Mouse (Mus musculus): ENCODE measurements around the gene Ppp6r3. TPM values are rescaled to one million over a fixed set of nuclear protein-coding genes. Genes with fewer than 3 reads are reported as not detected.

The Ppp6r3 gene
- total RNA-seq, 1 experiment from 2014 or later: 146 TPM

- no peak for ATAC-seq (ENCODE audit: extremely low read depth, insufficient number of reproducible peaks, low FRiP score, poor library complexity, severe bottlenecking)
Observed at GRCm38 (mm10) chr19:3577265-3577910, 1.8 kb upstream of the Ppp6r3 start.

GRCm38 (mm10) chr19:3576451-3577264 lies 1.1 kb upstream of the Ppp6r3 start:
- no peak for ATAC-seq (ENCODE audit: extremely low read depth, insufficient number of reproducible peaks, low FRiP score, poor library complexity, severe bottlenecking)

- ATAC-seq (ENCODE audit: extremely low read depth, insufficient number of reproducible peaks, low FRiP score, poor library complexity, severe bottlenecking): no peak
Observed at GRCm38 (mm10) chr19:3575276-3575631, 295 bp downstream of the Ppp6r3 start.

GRCm38 (mm10) chr19:3574593-3575094 lies 905 bp downstream of the Ppp6r3 start:
- ATAC-seq (ENCODE audit: extremely low read depth, insufficient number of reproducible peaks, low FRiP score, poor library complexity, severe bottlenecking): no peak

- no peak for ATAC-seq (ENCODE audit: extremely low read depth, insufficient number of reproducible peaks, low FRiP score, poor library complexity, severe bottlenecking)
Observed at GRCm38 (mm10) chr19:3564309-3564708, 11.2 kb downstream of the Ppp6r3 start.

- no peak for ATAC-seq (ENCODE audit: extremely low read depth, insufficient number of reproducible peaks, low FRiP score, poor library complexity, severe bottlenecking)
Observed at GRCm38 (mm10) chr19:3562752-3563151, 12.8 kb downstream of the Ppp6r3 start.

GRCm38 (mm10) chr19:3562298-3562697 lies 13.3 kb downstream of the Ppp6r3 start:
- ATAC-seq (ENCODE audit: extremely low read depth, insufficient number of reproducible peaks, low FRiP score, poor library complexity, severe bottlenecking): no peak

GRCm38 (mm10) chr19:3556169-3556827 lies 19.3 kb downstream of the Ppp6r3 start:
- no peak for ATAC-seq (ENCODE audit: extremely low read depth, insufficient number of reproducible peaks, low FRiP score, poor library complexity, severe bottlenecking)

- no peak for ATAC-seq (ENCODE audit: extremely low read depth, insufficient number of reproducible peaks, low FRiP score, poor library complexity, severe bottlenecking)
Observed at GRCm38 (mm10) chr19:3554785-3555184, 20.8 kb downstream of the Ppp6r3 start.

- no peak for ATAC-seq (ENCODE audit: extremely low read depth, insufficient number of reproducible peaks, low FRiP score, poor library complexity, severe bottlenecking)
Observed at GRCm38 (mm10) chr19:3551573-3552159, 23.9 kb downstream of the Ppp6r3 start.

GRCm38 (mm10) chr19:3550101-3550500 lies 25.4 kb downstream of the Ppp6r3 start:
- ATAC-seq (ENCODE audit: extremely low read depth, insufficient number of reproducible peaks, low FRiP score, poor library complexity, severe bottlenecking): no peak

- ATAC-seq (ENCODE audit: extremely low read depth, insufficient number of reproducible peaks, low FRiP score, poor library complexity, severe bottlenecking): no peak
Observed at GRCm38 (mm10) chr19:3549263-3549662, 26.3 kb downstream of the Ppp6r3 start.

GRCm38 (mm10) chr19:3548311-3548710 lies 27.2 kb downstream of the Ppp6r3 start:
- no peak for ATAC-seq (ENCODE audit: extremely low read depth, insufficient number of reproducible peaks, low FRiP score, poor library complexity, severe bottlenecking)

GRCm38 (mm10) chr19:3544995-3545394 lies 30.6 kb downstream of the Ppp6r3 start:
- no peak for ATAC-seq (ENCODE audit: extremely low read depth, insufficient number of reproducible peaks, low FRiP score, poor library complexity, severe bottlenecking)

GRCm38 (mm10) chr19:3542591-3542990 lies 33.0 kb downstream of the Ppp6r3 start:
- ATAC-seq (ENCODE audit: extremely low read depth, insufficient number of reproducible peaks, low FRiP score, poor library complexity, severe bottlenecking): no peak

GRCm38 (mm10) chr19:3540997-3541396 lies 34.6 kb downstream of the Ppp6r3 start:
- no peak for ATAC-seq (ENCODE audit: extremely low read depth, insufficient number of reproducible peaks, low FRiP score, poor library complexity, severe bottlenecking)

GRCm38 (mm10) chr19:3540254-3540653 lies 35.3 kb downstream of the Ppp6r3 start:
- ATAC-seq (ENCODE audit: extremely low read depth, insufficient number of reproducible peaks, low FRiP score, poor library complexity, severe bottlenecking): no peak

GRCm38 (mm10) chr19:3539456-3539855 lies 36.1 kb downstream of the Ppp6r3 start:
- ATAC-seq (ENCODE audit: extremely low read depth, insufficient number of reproducible peaks, low FRiP score, poor library complexity, severe bottlenecking): no peak

- ATAC-seq (ENCODE audit: extremely low read depth, insufficient number of reproducible peaks, low FRiP score, poor library complexity, severe bottlenecking): peak; percentile 67; the same call in 1 of the 2 replicates
Observed at GRCm38 (mm10) chr19:3537658-3538057, 37.9 kb downstream of the Ppp6r3 start.

Data from neutrophil, adult 5-6 weeks (primary cell).